Mouse (Mus musculus) bone marrow, adult 2 months (tissue): Measurements from ENCODE around the gene Polr2j. TPM values are rescaled to one million over a fixed set of nuclear protein-coding genes. Genes with fewer than 3 reads are reported as not detected.

Experiments used
- H3K27ac ChIP-seq: fragments of 200-500 bp; 2 replicates; pipeline ENCODE4 v1.5.1; 2012; ENCODE audit warnings: low read depth, mild to moderate bottlenecking, control low read depth, inconsistent platforms, low read length; ENCODE audit not compliant: control insufficient read depth, poor library complexity, insufficient read depth
- H3K4me1 ChIP-seq: fragments of 200-500 bp; 2 replicates; pipeline ENCODE4 v1.6.1; 2011; ENCODE audit warnings: low read length; ENCODE audit not compliant: control insufficient read depth, insufficient read depth
- H3K4me3 ChIP-seq: fragments of 200-500 bp; replicated peaks from 2 replicates; pipeline ENCODE3; 2011; ENCODE audit warnings: mild to moderate bottlenecking, low read depth, low read length, control low read depth; ENCODE audit not compliant: control insufficient read depth
- CTCF ChIP-seq: fragments of 200-500 bp; IDR thresholded peaks from 2 replicates; pipeline ENCODE4 v1.5.1; 2011; ENCODE audit warnings: low read length, control low read depth; ENCODE audit not compliant: control insufficient read depth, insufficient read depth
- POLR2A ChIP-seq: fragments of 200-500 bp; IDR thresholded peaks from 2 replicates; pipeline ENCODE4 v1.6.1; 2011; ENCODE audit warnings: low read depth, mild to moderate bottlenecking, control low read depth, low read length, borderline replicate concordance; ENCODE audit not compliant: control insufficient read depth
- WGBS: fragments of 180-500 bp; shearing (Covaris S2); methylation state at CpG from one replicate; pipeline ENCODE4 v1.1.7; 2018; 5-methylcytosine and 5-hydroxymethylcytosine counted together
- polyA plus RNA-seq: library from polyadenylated mRNA; stranded (reverse); fragments of >200 nt; gene quantifications from 2 replicates; pipeline ENCODE4 v1.2.4, GENCODE M21; 2011; ENCODE audit warnings: low replicate concordance; ENCODE audit not compliant: missing spikeins, insufficient read depth, insufficient read length

Polr2j gene
- polyA plus RNA-seq, 1 experiment: 82.1 TPM

DNA sequence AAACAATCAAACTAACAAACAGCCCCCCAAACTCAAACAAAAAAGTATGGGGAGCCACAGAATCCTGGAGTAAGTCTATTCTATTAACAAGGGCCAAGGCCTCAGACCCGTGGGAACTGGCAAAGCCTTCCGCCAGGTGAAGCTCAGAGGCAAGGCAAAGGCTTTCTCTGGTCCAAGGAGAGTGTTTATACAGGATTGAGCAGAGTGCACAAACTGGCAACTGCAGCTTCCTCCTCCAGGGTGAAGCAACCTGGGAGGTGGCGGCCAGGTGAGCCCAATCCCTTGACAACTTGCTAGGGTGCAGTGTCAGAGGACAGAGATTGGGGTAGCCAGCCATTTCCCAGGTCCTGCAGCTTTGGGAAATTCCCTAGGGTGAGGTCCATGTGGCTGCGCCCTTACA, 50.9 kb downstream of the Polr2j start:
- no peak for TF ChIP-seq CTCF
- TF ChIP-seq POLR2A: no peak
- WGBS: 84% methylated on average over 4 of the region's 4 CpGs
- peaks cover 2% of the 10 kb centered on the region for H3K4me1 ChIP-seq
- no peak overlapping the region for H3K27ac ChIP-seq
- H3K4me3 ChIP-seq: no peak overlapping the region

DNA sequence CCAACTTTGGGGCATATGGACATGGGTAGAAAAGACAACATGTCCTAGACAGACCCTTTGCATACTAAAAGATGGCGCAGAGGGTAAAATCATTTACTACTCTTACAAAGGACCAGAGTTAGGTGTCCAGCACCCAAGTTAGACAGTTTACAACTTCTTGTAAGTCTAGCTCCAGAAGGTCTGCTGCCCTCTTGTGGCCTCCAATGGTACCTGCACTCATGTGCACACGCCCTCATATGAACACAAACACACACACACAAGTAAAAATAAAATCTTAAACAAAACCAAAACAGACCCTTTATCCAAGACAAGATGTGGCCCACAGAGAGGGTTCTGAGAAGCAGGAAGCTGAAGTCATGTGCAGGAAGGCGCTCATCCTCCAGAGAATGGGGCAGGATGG, 51.6 kb downstream of the Polr2j start:
- TF ChIP-seq CTCF (peak; percentile 47), POLR2A (no peak)
- Histone ChIP-seq H3K4me3 (no peak overlapping the region), H3K4me1 (peaks cover 2% of the 10 kb centered on the region), H3K27ac (no peak overlapping the region)
- 93% methylated on average over 3 of the region's 3 CpGs for WGBS

DNA sequence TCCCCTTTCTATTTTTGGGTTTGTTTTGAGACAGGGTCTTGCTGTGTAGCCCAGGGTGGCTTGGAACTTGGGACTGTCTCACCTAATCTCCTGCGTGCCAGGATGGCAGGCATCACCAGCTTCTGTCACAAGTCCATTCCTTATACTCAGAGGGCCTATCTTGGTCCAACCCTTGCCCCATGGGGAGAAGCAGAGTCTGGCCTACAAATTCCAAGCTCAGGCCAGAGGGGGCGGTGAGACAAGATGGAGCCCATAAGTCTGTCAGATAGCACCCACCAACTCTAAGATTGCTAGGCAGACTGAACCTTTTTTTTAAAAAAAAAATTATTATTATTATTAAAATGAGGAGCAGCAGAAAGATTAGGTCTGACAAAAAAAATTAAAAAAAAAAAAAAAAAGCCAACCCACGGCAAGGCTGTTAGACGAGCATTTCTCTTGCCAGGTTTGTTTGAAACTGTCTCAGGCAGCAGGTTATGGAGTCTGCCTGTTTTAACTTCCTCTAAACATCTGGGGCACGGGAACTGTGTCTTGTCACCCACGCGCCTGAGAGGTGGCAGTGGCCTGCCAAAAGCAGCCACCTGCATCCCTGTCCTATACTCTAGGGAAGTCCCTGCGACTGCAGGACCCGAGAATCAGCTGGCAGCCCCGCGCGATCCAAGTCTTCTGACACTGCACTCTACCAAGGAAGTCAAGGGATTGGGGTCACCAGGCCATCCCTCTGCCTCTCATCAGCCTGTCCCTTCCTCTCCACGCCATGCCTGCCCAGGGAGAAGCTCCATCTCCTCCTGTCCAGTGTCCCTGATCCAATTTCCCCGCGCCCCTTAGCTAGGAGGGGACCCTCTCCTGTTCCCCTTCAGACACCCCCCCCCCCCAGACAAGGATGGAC, 53.4 kb downstream of the Polr2j start:
- H3K27ac ChIP-seq: peak overlapping the region; percentile 86
- WGBS: 5% methylated on average over 15 of the region's 15 CpGs
- peaks cover 4% of the 10 kb centered on the region for H3K4me1 ChIP-seq
- peak overlapping the region; percentile 94 for H3K4me3 ChIP-seq
- TF ChIP-seq POLR2A (peak; percentile 33; the same call in 1 of the 2 replicates), CTCF (no peak; the same call in 1 of the 2 replicates)

DNA sequence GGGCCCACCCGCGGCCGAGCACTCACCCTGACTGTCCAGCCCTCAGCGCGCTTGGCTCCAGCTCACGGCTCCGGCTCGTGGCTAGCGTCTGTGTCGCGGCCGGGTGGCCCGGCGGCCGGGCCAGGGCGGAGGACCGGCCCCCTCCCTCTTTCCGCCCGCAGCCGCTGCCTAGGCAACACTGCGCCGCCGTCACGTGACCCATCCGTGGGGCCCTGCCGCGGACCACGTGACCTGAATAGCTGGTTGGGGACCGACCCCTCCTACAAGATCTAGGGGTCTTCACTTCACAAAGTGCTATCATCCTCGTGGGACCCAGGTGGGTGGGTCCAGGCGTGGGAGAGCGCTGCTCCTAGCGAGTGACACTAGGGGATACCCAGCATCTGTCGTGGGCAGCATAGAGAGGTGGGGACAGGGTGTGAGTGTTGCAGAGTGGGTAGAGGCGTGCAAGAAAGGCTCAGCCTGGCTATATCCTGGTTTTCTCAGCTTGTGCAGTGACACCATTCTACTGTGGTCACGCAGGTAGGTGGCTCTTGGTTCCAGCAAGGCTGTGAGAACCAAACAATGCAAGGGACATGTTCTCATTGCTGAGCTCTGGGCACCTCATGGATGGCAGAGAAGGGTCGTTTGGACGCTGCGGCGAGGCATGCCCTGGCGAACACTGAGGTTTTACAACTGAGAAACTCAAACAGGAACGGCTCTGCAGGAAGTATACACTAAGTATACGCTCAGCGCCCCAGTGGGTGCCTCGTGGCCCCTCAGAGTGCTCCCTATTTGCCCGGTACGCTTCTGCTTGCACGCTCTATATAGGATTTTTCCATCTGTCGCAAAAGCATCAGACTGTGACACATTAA, 54.3 kb downstream of the Polr2j start, which contains the start of gene Orai2:
Gene Orai2, minus strand, starts transcription at position 202 of the 851 bp plus-strand sequence.
- Histone ChIP-seq H3K4me3 (peak within 1 kb of the TSS; percentile 94), H3K27ac (peak within 1 kb of the TSS; percentile 86), H3K4me1 (peaks cover 2% of the 10 kb centered on the region)
- under 1% methylated on average over 49 of the region's 49 CpGs for WGBS
- TF ChIP-seq POLR2A: peak; percentile 40; the same call in 1 of the 2 replicates
- no peak for TF ChIP-seq CTCF

DNA sequence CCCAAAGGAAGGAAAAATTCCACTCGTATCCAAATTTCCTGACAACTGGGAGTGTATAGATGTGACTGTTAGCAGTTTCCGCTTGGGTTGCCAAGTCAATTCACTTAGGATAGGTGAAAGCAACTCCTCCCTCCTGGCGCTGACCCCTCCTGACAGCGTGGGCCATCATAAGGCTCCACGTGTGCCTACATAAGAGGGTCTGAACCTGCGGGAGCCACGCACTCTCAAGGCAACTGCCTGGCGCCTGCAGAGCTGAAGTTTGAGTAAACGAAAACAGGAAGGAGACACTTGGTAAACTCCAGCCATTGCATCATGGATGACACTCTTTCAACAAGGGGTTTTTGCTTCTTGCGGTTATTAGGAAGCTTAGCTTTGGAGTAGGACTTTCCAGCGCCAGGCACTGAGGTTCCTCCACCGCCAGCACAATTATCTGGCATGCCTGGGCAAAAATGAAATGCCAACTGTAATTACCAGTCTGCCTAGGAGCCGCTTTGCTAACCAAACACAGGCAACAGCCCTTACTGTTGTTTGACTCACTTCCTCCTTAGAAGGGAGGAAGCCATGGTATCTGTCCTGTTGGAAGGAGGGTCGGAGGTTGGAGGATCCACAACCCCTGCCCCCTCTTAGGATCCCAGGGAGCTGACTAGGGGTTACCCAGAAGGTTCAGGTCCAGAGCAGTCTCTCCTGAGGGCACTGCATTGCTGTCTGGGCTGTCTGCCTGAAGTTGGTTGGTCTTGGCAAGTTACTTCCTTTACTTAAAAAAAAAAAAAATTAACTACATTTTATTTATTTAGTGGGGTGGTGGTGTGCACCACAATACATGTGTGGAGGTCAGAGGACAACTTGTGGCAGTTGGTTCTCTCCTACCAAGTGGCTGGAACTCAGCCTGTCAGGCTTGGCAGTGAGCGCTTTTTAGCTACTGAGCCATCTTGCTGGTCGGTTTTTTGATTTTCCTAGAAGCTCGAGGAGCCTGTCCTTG, 55.2 kb downstream of the Polr2j start:
- 10% methylated on average over 17 of the region's 17 CpGs for WGBS
- peaks cover 2% of the 10 kb centered on the region for H3K4me1 ChIP-seq
- TF ChIP-seq CTCF (no peak), POLR2A (peak; percentile 40; the same call in 1 of the 2 replicates)
- H3K4me3 ChIP-seq: peak overlapping the region; percentile 94
- H3K27ac ChIP-seq: peak overlapping the region; percentile 86

Other genes starting within 250 kb of the Polr2j start
- 1.5 and 71.0 TPM in 2 replicates for gene Hspb1, start 228.7 kb upstream of the Polr2j start, polyA plus RNA-seq
- gene Ywhag, start 182.0 kb upstream of the Polr2j start, polyA plus RNA-seq: 26.9 and 58.1 TPM in 2 replicates
- gene Ssc4d, start 142.1 kb upstream of the Polr2j start, polyA plus RNA-seq: 1.1 and 4.0 TPM in 2 replicates
- gene Zp3, start 136.5 kb upstream of the Polr2j start, polyA plus RNA-seq: not detected in 2 replicates
- gene Dtx2, start 121.8 kb upstream of the Polr2j start, polyA plus RNA-seq: 6.9 and 9.3 TPM in 2 replicates
- gene Upk3b, start 78.1 kb upstream of the Polr2j start, polyA plus RNA-seq: not detected in 2 replicates
- not detected in 2 replicates for gene Upk3bl, start 62.1 kb upstream of the Polr2j start, polyA plus RNA-seq
- gene Rasa4, start 32.7 kb upstream of the Polr2j start, polyA plus RNA-seq: 16.7 and 31.3 TPM in 2 replicates
- gene Lrwd1, start 19.4 kb downstream of the Polr2j start, polyA plus RNA-seq: 41.9 and 61.5 TPM in 2 replicates
- 8.8 and 14.2 TPM in 2 replicates for gene Alkbh4, start 19.5 kb downstream of the Polr2j start, polyA plus RNA-seq
- gene Orai2, start 54.1 kb downstream of the Polr2j start, polyA plus RNA-seq: 13.1 and 33.3 TPM in 2 replicates
- gene Prkrip1, start 82.3 kb downstream of the Polr2j start, polyA plus RNA-seq: 40.9 and 47.7 TPM in 2 replicates
- gene Sh2b2, start 129.9 kb downstream of the Polr2j start, polyA plus RNA-seq: 5.1 and 6.3 TPM in 2 replicates